Mouse (Mus musculus): ENCODE measurements at regions not wholly inside any gene's neighbourhood (a gene's known extent, or its start where the extent isn't known, plus 50 kb on each side); places are given as distances from the start of the nearest gene placed in this dataset.

DNA sequence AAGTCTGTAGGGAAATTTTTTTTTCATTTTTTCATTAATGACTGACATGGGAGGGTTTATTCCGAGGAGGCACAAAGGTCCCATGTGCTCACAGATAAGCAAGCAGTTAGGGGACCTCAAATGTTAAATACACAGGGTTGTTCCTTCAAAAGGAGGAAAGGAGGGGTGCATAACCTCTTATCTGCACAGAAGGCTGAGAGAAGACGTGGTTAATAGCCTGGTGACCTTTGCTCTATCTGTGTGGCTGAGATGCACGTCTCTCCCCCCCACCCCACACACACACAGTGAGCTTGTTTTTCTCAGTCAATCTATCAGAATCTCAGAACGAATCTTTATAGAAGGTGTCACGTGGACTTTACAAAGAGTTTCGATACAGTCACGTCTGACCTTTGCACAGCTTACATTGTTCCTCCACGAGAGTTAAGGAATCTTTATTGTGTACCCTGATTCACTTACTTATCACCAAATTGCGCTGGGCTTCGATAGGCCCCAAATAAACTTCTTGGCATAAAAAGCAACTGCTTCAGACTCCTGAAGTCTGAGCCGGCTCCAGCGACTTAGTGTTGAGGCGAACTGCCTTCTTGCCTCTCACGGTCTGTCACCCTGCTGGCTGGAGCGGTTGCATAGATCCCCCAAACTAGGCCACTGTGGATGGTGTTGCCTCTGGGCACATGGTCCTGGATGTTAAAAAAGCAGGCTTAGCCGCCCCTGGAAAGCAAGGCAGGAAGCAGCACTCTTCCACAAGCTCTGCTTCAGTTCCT, 63.1 kb upstream of the Ppm1b start:
- DNase-seq (ENCODE audit: low spot score), result no peak
- H3K27me3 ChIP-seq (replicated peaks; ENCODE audit: low read depth, poor library complexity, severe bottlenecking), result no peaks in the 10 kb centered on the region
- H3K36me3 ChIP-seq (replicated peaks), result no peaks in the 10 kb centered on the region
- H3K9me3 ChIP-seq, result no peaks in the 10 kb centered on the region
- 84% methylated on average over 16 of the region's 16 CpGs for WGBS
- H3K27ac ChIP-seq (replicated peaks), result no peak overlapping the region
- no peak overlapping the region for H3K4me3 ChIP-seq
- H3K4me1 ChIP-seq, result no peaks in the 10 kb centered on the region

DNA sequence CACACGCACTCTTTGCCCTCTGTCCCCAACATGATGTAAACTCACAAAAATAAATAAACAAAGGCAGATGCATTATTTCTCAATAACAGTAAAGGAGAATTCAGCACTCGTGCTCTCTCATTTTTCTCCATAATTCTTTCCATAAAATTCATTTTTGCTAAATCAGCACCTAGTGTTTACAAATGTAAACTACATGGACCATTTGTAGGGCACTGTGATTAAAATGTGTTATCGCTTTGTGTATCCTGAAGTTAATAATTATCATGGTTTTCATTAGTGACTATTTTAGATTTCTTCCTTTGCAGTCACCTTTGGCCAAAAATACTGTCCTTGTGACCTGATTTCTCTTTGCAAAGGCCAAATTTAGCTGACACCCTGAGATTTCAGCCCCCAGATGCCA, 61.0 kb upstream of the Ppm1b start:
- Histone ChIP-seq H3K27me3 (replicated peaks; ENCODE audit: low read depth, poor library complexity, severe bottlenecking) (no peaks in the 10 kb centered on the region), H3K27ac (replicated peaks) (no peak overlapping the region), H3K9me3 (no peaks in the 10 kb centered on the region), H3K36me3 (replicated peaks) (no peaks in the 10 kb centered on the region), H3K4me3 (no peak overlapping the region), H3K4me1 (no peaks in the 10 kb centered on the region)
- DNase-seq (ENCODE audit: low spot score), result no peak
- WGBS, result 85% methylated on average over 3 of the region's 3 CpGs

DNA sequence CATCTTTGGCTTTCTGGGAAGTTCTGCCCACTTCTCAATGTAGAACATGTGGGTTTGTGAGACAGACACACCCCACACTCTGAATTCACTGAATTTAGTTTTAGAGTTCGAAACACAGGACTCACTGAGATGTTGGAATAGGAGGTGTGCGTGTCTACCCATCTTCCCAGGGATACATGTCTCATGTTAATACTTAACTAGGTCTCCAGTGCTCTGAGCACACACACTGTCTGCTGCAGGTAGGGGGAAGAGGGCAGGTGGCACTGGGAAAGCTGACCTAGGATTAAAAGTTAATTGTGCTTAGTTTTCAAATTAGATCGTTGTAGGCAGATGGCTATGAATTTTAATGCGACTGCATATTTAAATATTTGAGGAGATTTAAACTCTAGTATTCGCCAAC, 60.0 kb upstream of the Ppm1b start:
- no peaks in the 10 kb centered on the region for H3K27me3 ChIP-seq (replicated peaks; ENCODE audit: low read depth, poor library complexity, severe bottlenecking)
- no peaks in the 10 kb centered on the region for H3K9me3 ChIP-seq
- no peak overlapping the region for H3K27ac ChIP-seq (replicated peaks)
- H3K4me3 ChIP-seq, result no peak overlapping the region
- no peaks in the 10 kb centered on the region for H3K36me3 ChIP-seq (replicated peaks)
- H3K4me1 ChIP-seq, result no peaks in the 10 kb centered on the region
- WGBS, result 91% methylated on average over 5 of the region's 5 CpGs
- DNase-seq (ENCODE audit: low spot score), result no peak

DNA sequence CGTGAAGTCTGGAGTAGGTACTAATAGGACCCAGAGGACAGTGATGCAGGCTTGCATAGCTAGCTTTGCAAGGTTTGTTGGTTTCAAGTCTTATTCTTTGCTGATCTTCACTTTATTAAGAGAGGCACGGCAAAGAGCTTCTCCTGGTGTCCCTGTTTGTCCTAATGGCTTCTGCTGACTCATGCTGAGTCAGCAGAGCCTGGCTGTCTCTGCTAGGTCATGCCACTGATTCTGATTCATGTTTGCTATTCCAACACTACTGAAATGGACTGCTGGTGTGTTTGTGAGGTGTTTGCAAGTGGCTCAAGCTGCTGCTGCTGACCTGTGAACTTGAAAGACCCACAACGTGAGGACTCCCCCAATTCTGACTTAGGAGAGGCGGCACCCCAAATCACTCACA, 58.1 kb upstream of the Ppm1b start:
- H3K9me3 ChIP-seq, result no peaks in the 10 kb centered on the region
- no peaks in the 10 kb centered on the region for H3K36me3 ChIP-seq (replicated peaks)
- H3K4me1 ChIP-seq, result no peaks in the 10 kb centered on the region
- H3K27me3 ChIP-seq (replicated peaks; ENCODE audit: low read depth, poor library complexity, severe bottlenecking), result no peaks in the 10 kb centered on the region
- DNase-seq (ENCODE audit: low spot score), result no peak
- H3K27ac ChIP-seq (replicated peaks), result no peak overlapping the region
- no peak overlapping the region for H3K4me3 ChIP-seq
- WGBS, result 91% methylated on average over 4 of the region's 4 CpGs

DNA sequence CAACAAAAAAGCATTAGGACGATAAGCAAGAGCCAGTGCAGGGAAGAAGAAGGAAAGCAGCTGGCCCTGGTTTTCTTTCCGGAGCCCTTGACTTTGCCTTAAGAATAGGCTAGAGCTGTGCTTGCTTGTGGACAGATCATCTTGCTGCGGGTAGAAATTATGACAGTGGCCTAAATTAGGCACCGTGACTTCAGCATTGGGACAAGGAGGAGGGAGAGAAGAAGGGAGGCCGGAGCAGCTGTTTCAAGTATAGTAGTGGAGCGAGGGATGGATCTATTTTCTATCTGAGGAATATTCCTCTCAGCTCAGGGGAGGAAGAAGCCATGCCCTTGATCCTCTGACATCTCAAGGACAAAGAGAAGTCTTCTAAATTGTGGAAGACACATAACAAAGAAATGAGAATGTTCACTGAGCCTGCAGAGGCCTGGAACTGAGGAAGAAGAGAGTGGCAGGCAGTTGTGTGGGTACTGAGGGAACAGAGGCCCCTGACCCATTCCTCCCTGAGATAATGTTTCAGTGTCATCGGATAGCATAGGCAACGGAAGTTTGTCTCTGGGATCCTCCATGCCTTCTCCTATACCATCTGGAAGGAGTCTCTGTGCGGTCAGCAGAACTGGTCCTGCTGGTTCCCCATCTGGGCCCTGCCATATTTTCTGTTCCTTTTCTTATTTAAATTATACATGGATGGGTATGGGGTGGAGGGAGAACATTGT, 52.8 kb upstream of the Ppm1b start:
- H3K4me1 ChIP-seq, result no peaks in the 10 kb centered on the region
- no peak overlapping the region for H3K27ac ChIP-seq (replicated peaks)
- no peaks in the 10 kb centered on the region for H3K9me3 ChIP-seq
- H3K27me3 ChIP-seq (replicated peaks; ENCODE audit: low read depth, poor library complexity, severe bottlenecking), result no peaks in the 10 kb centered on the region
- WGBS, result 85% methylated on average over 9 of the region's 9 CpGs
- H3K36me3 ChIP-seq (replicated peaks), result no peaks in the 10 kb centered on the region
- DNase-seq (ENCODE audit: low spot score), result no peak
- no peak overlapping the region for H3K4me3 ChIP-seq
